Mouse (Mus musculus) testis, adult 2 months (tissue): ENCODE results near the gene Inhbb. TPM values are rescaled to one million over a fixed set of nuclear protein-coding genes. Genes with fewer than 3 reads are reported as not detected.
A peak's percentile ranks its signal among the peaks of the same experiment; 100 is the strongest.

Source experiments
- H3K27ac ChIP-seq: fragments of 200-500 bp; 2 replicates; pipeline ENCODE4 v1.5.1; 2012; ENCODE audit warnings: low read depth, low read length; ENCODE audit not compliant: control insufficient read depth, insufficient read depth
- H3K27me3 ChIP-seq: fragments of 200-500 bp; 2 replicates; pipeline ENCODE4 v1.6.1; 2012; ENCODE audit warnings: mild to moderate bottlenecking, low read length, moderate library complexity; ENCODE audit not compliant: control insufficient read depth, insufficient read depth
- H3K36me3 ChIP-seq: fragments of 200-500 bp; 2 replicates; pipeline ENCODE4 v1.6.1; 2012; ENCODE audit warnings: mild to moderate bottlenecking, low read length; ENCODE audit not compliant: control insufficient read depth, insufficient read depth
- H3K4me1 ChIP-seq: fragments of 200-500 bp; 2 replicates; pipeline ENCODE4 v1.6.1; 2012; ENCODE audit warnings: low read length; ENCODE audit not compliant: control insufficient read depth, insufficient read depth
- H3K4me3 ChIP-seq: fragments of 200-500 bp; 2 replicates; pipeline ENCODE4 v1.5.1; 2012; ENCODE audit warnings: low read depth, mild to moderate bottlenecking, low read length, moderate library complexity, mixed read lengths; ENCODE audit not compliant: control insufficient read depth
- CTCF ChIP-seq: fragments of 200-500 bp; IDR thresholded peaks from 2 replicates; pipeline ENCODE4 v1.5.1; 2012; ENCODE audit warnings: low read depth, mild to moderate bottlenecking, inconsistent platforms, low read length, moderate library complexity; ENCODE audit not compliant: control insufficient read depth, insufficient read depth, insufficient replicate concordance
- POLR2A ChIP-seq: fragments of 200-500 bp; IDR thresholded peaks from 2 replicates; pipeline ENCODE4 v1.6.1; 2012; ENCODE audit warnings: low read depth, mild to moderate bottlenecking, inconsistent platforms, low read length, moderate library complexity; ENCODE audit not compliant: control insufficient read depth
- polyA plus RNA-seq: library from polyadenylated mRNA; depleted of rRNA; stranded (reverse); fragments of >200 nt; gene quantifications from 2 replicates; pipeline ENCODE4 v1.2.3, GENCODE M21; 2012

Gene Inhbb
- polyA plus RNA-seq, 1 experiment = 8.8 TPM

DNA sequence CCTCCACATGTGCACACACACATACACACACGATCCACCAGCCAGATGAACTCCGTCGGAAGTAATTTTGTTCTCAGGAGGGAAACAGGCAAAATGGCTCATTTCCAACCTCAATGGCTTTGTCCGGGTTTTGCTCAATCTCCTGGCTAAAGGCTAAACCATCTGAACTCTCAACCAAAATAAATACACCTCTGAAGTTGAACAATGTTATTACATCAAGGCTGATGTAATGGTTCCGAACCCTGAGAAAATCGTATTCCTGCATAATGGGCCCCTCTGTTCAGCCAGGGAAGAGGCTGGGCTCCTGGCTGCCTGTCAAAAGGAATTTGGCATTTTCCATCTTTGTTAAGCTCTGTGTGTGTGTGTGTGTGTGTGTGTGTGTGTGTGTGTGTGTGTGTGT, 15.4 kb upstream of the Inhbb start:
- H3K4me1 ChIP-seq = no peaks in the 10 kb centered on the region
- no peaks in the 10 kb centered on the region for H3K36me3 ChIP-seq
- H3K27ac ChIP-seq = no peak overlapping the region
- no peak overlapping the region for H3K4me3 ChIP-seq
- TF ChIP-seq POLR2A (no peak), CTCF (no peak)
- no peaks in the 10 kb centered on the region for H3K27me3 ChIP-seq

- H3K27me3 ChIP-seq = no peaks in the 10 kb centered on the region
- peaks cover 27% of the 10 kb centered on the region for H3K4me1 ChIP-seq
- TF ChIP-seq POLR2A = no peak
- TF ChIP-seq CTCF = no peak
- no peaks in the 10 kb centered on the region for H3K36me3 ChIP-seq
- no peak overlapping the region for H3K27ac ChIP-seq
- no peak overlapping the region for H3K4me3 ChIP-seq
These were observed 2.3 kb upstream of the Inhbb start for GRCm38 (mm10) chr1:119424141-119424860.

GRCm38 (mm10) chr1:119423510-119423909, 1.5 kb upstream of the Inhbb start:
- no peak overlapping the region for H3K27ac ChIP-seq
- peaks cover 27% of the 10 kb centered on the region for H3K4me1 ChIP-seq
- TF ChIP-seq CTCF (peak; percentile 36; the same call in 1 of the 2 replicates), POLR2A (no peak)
- H3K27me3 ChIP-seq = no peaks in the 10 kb centered on the region
- no peak overlapping the region for H3K4me3 ChIP-seq
- H3K36me3 ChIP-seq = no peaks in the 10 kb centered on the region

DNA sequence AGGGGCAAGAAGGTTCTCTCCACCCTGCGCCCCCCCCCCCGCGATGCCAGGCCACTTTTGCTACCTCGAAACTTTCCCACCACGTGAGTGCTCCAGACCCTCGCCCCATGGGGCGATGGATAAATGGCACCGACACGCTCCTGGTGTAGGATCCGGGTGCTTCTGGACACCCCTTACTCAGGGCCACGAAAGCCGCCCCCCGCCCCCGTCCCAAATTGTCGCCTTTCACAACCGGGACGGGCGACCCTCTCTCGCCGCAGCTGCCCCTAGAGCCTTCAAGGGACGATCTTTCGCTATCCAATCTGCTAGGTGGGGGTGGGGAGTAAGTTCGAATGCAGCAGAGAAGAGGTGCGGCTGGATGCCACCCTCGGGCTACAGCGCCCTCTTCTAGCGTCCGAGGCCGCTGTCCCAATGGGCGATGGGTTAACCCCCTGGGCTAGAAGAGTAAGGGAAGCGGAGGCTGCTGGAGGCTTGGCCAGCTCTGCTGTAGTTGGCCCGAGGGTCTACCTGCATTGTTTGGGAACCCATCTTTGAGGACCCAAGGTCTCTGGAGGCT, 490 bp upstream of the Inhbb start:
- Histone ChIP-seq H3K4me1 (peaks cover 27% of the 10 kb centered on the region), H3K27me3 (no peaks in the 10 kb centered on the region), H3K27ac (no peak overlapping the region), H3K4me3 (peak overlapping the region; percentile 82), H3K36me3 (no peaks in the 10 kb centered on the region)
- TF ChIP-seq POLR2A = no peak
- TF ChIP-seq CTCF = no peak

DNA sequence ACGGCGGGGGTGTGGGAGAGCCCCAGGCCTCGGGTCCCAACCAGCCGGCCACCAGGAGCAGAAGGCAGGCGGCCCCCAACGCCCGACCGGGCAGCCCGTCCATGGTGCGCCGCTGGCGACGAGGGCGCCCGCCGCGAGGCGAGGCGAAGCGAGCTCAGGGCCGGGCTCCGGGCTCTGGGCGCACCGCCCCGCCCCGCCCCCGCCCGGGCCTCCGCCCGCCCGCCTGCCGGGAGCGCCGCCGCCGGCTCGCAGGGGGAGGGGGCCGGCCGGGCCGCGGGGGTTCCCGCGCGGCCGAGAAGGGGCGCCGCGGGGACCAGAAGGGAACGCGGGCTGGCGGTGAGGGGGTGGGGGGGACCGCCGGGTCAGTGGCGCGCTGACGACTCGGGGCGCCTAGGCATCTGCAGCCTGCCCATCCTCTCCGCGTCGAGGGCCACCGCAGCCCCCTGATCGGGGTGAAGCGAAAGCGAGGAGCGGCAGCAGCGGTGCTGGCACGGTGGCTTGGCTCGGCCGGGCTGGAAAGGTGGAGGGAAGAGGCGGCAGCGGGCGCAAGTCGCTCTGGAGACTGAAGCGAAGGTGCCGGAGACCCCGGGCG, 968 bp downstream of the Inhbb start:
- Histone ChIP-seq H3K36me3 (no peaks in the 10 kb centered on the region), H3K4me3 (peak overlapping the region; percentile 82), H3K27me3 (no peaks in the 10 kb centered on the region), H3K27ac (peak overlapping the region; percentile 63), H3K4me1 (peaks cover 27% of the 10 kb centered on the region)
- TF ChIP-seq CTCF = no peak
- no peak for TF ChIP-seq POLR2A

DNA sequence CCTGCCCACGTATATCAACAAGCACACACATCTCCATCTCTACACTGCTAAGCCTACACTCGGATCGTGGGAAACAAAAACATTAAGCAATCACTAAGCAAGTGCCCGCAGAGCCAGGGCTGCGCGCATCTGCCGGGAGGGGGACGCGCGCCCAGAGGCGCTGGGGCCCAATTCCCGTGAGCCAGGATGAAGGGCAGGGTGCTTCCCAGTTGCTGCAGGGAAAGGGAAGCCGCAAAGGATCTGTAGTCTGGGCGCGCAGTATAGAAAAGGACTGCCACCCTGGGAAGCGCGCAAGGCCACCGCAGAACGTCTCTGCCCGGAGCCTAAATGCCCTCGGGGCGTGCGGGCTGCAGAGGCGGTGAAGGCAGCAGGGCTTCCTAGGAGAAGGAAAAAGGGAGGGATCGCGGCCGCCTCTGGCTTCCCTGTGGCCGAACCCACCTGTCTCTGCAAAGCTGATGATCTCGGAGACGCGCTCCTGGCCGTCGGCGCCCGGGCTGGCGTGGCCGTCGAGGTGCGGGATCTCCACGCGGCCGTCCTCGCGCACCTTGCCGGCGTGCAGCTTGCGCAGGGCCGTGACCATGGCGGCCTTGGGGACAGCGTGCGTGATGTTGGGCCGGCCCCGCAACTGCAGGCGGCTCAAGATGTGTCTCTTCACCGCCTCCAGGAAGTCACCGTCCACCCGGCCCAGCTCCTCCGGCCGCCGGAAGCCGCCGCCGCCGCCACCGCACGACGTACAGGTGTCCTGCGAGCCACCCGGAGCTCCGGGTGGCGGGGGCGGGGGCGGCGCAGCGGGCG, 1.7 kb downstream of the Inhbb start:
- Histone ChIP-seq H3K4me3 (peak overlapping the region; percentile 71), H3K27ac (peak overlapping the region; percentile 42; the same call in 1 of the 2 replicates), H3K4me1 (peaks cover 27% of the 10 kb centered on the region), H3K36me3 (no peaks in the 10 kb centered on the region), H3K27me3 (no peaks in the 10 kb centered on the region)
- no peak for TF ChIP-seq CTCF
